ENCODE assay signal across 8 mouse cellular contexts in the genomic region with DNA sequence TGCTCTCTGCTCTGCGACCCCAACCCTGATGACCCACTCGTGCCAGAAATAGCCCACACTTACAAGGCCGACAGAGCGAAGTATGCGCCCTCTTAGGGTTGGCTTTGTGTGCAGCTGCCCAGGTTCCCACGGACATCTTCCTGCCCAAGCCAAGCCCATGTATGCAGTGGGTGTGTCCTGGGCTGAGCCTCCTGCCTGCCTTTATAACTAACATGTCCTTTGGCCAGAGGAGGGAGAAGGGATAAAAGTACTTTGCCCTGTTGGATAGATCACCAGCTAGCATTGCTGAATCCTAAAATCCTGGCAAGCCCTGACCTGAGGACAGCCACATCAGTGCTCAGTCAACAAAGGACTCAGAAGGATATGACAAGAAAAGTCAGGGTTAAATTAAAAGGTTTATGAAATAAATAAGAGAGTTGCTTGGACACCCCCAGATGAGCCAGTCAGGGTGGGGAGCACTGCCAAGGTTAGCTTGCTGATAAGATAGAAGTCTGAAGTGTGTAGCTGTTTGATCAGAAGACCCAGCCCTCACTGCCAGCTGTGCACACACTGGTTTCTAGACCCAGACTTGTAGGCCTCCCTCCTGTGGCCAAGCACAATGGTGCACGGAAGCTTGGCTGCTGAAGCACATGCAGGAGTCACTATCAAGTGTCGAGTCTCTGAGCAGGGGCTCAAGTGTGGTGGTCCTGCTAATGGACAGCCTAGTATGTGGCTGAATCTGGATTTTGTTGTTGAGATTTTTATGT. TPM values are rescaled to one million over a fixed set of nuclear protein-coding genes. Genes with fewer than 3 reads are reported as not detected.
DNase-seq lines count a peak whose midpoint lies in the region; ATAC-seq and TF ChIP-seq lines count a peak whose summit lies in the region.
"Had no signal": no experiment of that assay in that cellular context is flagged by ENCODE, and none has a peak within 500 bp of the region (broad histone marks: within the 10 kb centered on the region; RNA-seq: fewer than 3 reads in every experiment).

No protein-coding gene starts in this region.

- H3K27ac ChIP-seq in kidney, embryonic 15.5 days, result no peak overlapping the region
- no peak overlapping the region for H3K27ac ChIP-seq in embryonic fibroblast, embryonic 13.5 days (ENCODE audit: insufficient read depth, low read length)
- H3K27ac ChIP-seq in liver, embryonic 15.5 days (replicated peaks), result peak overlapping the region; percentile 15
- H3K27ac ChIP-seq: midbrain, embryonic 15.5 days had no signal

- H3K27me3 ChIP-seq in kidney, embryonic 15.5 days, result no peaks in the 10 kb centered on the region
- H3K27me3 ChIP-seq in liver, embryonic 15.5 days, result no peaks in the 10 kb centered on the region
- H3K27me3 ChIP-seq: midbrain, embryonic 15.5 days had no signal

- peak; percentile 10; the same call in 1 of the 2 replicates for TF ChIP-seq CTCF in embryonic fibroblast, embryonic 13.5 days (IDR thresholded peaks at IDR 0.05; ENCODE audit: borderline replicate concordance, insufficient read depth, low read length)

- DNase-seq in kidney, adult 8-10 months, result peak; percentile 36 to 55
- peak; percentile 53 for DNase-seq in MN1 (ENCODE audit: low spot score)
- no peak for DNase-seq in cerebellum, adult 18-20 months
- no peak for DNase-seq in layer of hippocampus, postnatal 14 days (ENCODE audit: low spot score in 2 of 2)

- peaks cover 18% of the 10 kb centered on the region for H3K36me3 ChIP-seq in kidney, embryonic 15.5 days
- no peaks in the 10 kb centered on the region for H3K36me3 ChIP-seq in liver, embryonic 15.5 days (replicated peaks)
- H3K36me3 ChIP-seq: midbrain, embryonic 15.5 days had no signal

- no peak overlapping the region for H3K9ac ChIP-seq in kidney, embryonic 15.5 days
- no peak overlapping the region for H3K9ac ChIP-seq in liver, embryonic 15.5 days
- H3K9ac ChIP-seq: midbrain, embryonic 15.5 days had no signal

- 69% methylated on average over 8 of the region's 8 CpGs for WGBS in kidney, embryonic 15.5 days
- WGBS in liver, embryonic 15.5 days (ENCODE audit: insufficient replicate concordance), result 43% methylated on average over 8 of the region's 8 CpGs

- H3K9me3 ChIP-seq in kidney, embryonic 15.5 days (replicated peaks), result no peaks in the 10 kb centered on the region
- H3K9me3 ChIP-seq in liver, embryonic 15.5 days (replicated peaks), result no peaks in the 10 kb centered on the region
- H3K9me3 ChIP-seq: midbrain, embryonic 15.5 days had no signal

- H3K4me3 ChIP-seq in kidney, embryonic 15.5 days (replicated peaks), result no peak overlapping the region
- H3K4me3 ChIP-seq in embryonic fibroblast, embryonic 13.5 days (ENCODE audit: insufficient read depth, low read length), result no peak overlapping the region
- no peak overlapping the region for H3K4me3 ChIP-seq in liver, embryonic 15.5 days (replicated peaks)
- H3K4me3 ChIP-seq: midbrain, embryonic 15.5 days had no signal

- TF ChIP-seq POLR2A in embryonic fibroblast, embryonic 13.5 days (IDR thresholded peaks at IDR 0.05; ENCODE audit: low read depth, low read length), result no peak

- no peak overlapping the region for H3K4me2 ChIP-seq in kidney, embryonic 15.5 days
- peak overlapping the region; percentile 42 for H3K4me2 ChIP-seq in liver, embryonic 15.5 days
- H3K4me2 ChIP-seq: midbrain, embryonic 15.5 days had no signal

- ATAC-seq in kidney, embryonic 15.5 days (replicated peaks; ENCODE audit: low FRiP score), result no peak
- ATAC-seq in liver, embryonic 15.5 days (ENCODE audit: insufficient read depth), result peak; percentile 82
- ATAC-seq: midbrain, embryonic 15.5 days had no signal

- H3K4me1 ChIP-seq in kidney, embryonic 15.5 days, result peaks cover 1% of the 10 kb centered on the region
- no peaks in the 10 kb centered on the region; the same call in 1 of the 2 replicates for H3K4me1 ChIP-seq in embryonic fibroblast, embryonic 13.5 days (ENCODE audit: control insufficient read depth, insufficient read depth, low read length)
- H3K4me1 ChIP-seq in liver, embryonic 15.5 days (replicated peaks), result peaks cover 29% of the 10 kb centered on the region

RNA-seq across cellular contexts. Expression of a gene that starts 5.9 kb away (rescaled TPM):
- 112 and 116 TPM in 2 replicates for polyA plus RNA-seq in kidney, embryonic 15.5 days (2015; fragmentation: Nextera tagmentation; extraction: Ambion mirVana)
- polyA plus RNA-seq in embryonic fibroblast, embryonic 13.5 days (2011; ENCODE audit: insufficient read length, low read depth, missing spikeins), result 46.0 and 48.4 TPM in 2 replicates
- 44.5 and 49.3 TPM in 2 replicates for polyA plus RNA-seq in liver, embryonic 15.5 days (2015; fragmentation: Nextera tagmentation; extraction: Ambion mirVana)
- 10 to 100 TPM; 83.4 to 86.0 TPM for total RNA-seq in layer of hippocampus, postnatal 14 days (2021)

RNA-seq across cellular contexts. Expression of a gene that starts 20.2 kb away (rescaled TPM):
- 22.3 and 23.3 TPM in 2 replicates for polyA plus RNA-seq in kidney, embryonic 15.5 days (2015; fragmentation: Nextera tagmentation; extraction: Ambion mirVana)
- polyA plus RNA-seq in embryonic fibroblast, embryonic 13.5 days (2011; ENCODE audit: insufficient read length, low read depth, missing spikeins), result 18.5 and 19.7 TPM in 2 replicates
- polyA plus RNA-seq in liver, embryonic 15.5 days (2015; fragmentation: Nextera tagmentation; extraction: Ambion mirVana), result 8.4 and 8.7 TPM in 2 replicates
- total RNA-seq in layer of hippocampus, postnatal 14 days (2021), result 10 to 100 TPM; 54.2 to 67.8 TPM

RNA-seq across cellular contexts. Expression of a gene that starts 21.2 kb away (rescaled TPM):
- polyA plus RNA-seq in kidney, embryonic 15.5 days (2015; fragmentation: Nextera tagmentation; extraction: Ambion mirVana), result 22.7 and 37.9 TPM in 2 replicates
- 2.8 TPM in 1 of 2 replicates, not detected in the other for polyA plus RNA-seq in embryonic fibroblast, embryonic 13.5 days (2011; ENCODE audit: insufficient read length, low read depth, missing spikeins)
- 7.5 and 12.4 TPM in 2 replicates for polyA plus RNA-seq in liver, embryonic 15.5 days (2015; fragmentation: Nextera tagmentation; extraction: Ambion mirVana)
- 10 to 100 TPM; 12.8 to 14.0 TPM for total RNA-seq in layer of hippocampus, postnatal 14 days (2021)

RNA-seq across cellular contexts. Expression of a gene that starts 55.4 kb away (rescaled TPM):
- 9.2 and 9.9 TPM in 2 replicates for polyA plus RNA-seq in kidney, embryonic 15.5 days (2015; fragmentation: Nextera tagmentation; extraction: Ambion mirVana)
- polyA plus RNA-seq in embryonic fibroblast, embryonic 13.5 days (2011; ENCODE audit: insufficient read length, low read depth, missing spikeins), result 9.9 and 13.0 TPM in 2 replicates
- 1.9 and 2.2 TPM in 2 replicates for polyA plus RNA-seq in liver, embryonic 15.5 days (2015; fragmentation: Nextera tagmentation; extraction: Ambion mirVana)
- 10 to 100 TPM; 12.0 to 13.7 TPM for total RNA-seq in layer of hippocampus, postnatal 14 days (2021)

Comparison
In these comparisons a context has a peak if more than half of its experiments do, and no peak if none do; other contexts are left out.
1. DNase-seq: peak in kidney, adult 8-10 months (2 of 2) and MN1 (single experiment); none in cerebellum, adult 18-20 months (0 of 2) and layer of hippocampus, postnatal 14 days (0 of 2).